Mouse (Mus musculus) heart, embryonic 11.5 days (tissue): ENCODE data around the gene Tpsg1. TPM values are rescaled to one million over a fixed set of nuclear protein-coding genes. Genes with fewer than 3 reads are reported as not detected.

Experiments
- ATAC-seq: fragments of 200-750 bp; cut with Nextera tagmentation; replicated peaks from 2 replicates; pipeline ENCODE4 v1.8.0; 2017; ENCODE audit warnings: moderate library complexity; ENCODE audit not compliant: insufficient number of reproducible peaks, low FRiP score, low TSS enrichment
- H3K27ac ChIP-seq: fragments of 300-500 bp; sonication (generic); 2 replicates; pipeline ENCODE4 v1.5.1; 2014; ENCODE audit warnings: mild to moderate bottlenecking, low read depth, low read length
- H3K27me3 ChIP-seq: fragments of 300-500 bp; sonication (generic); 2 replicates; pipeline ENCODE4 v1.6.1; 2014; ENCODE audit warnings: mild to moderate bottlenecking, low read length, mixed read lengths; ENCODE audit not compliant: control insufficient read depth, insufficient read depth
- H3K36me3 ChIP-seq: fragments of 300-500 bp; sonication (generic); 2 replicates; pipeline ENCODE4 v1.6.1; 2014; ENCODE audit warnings: mild to moderate bottlenecking, low read length, moderate library complexity, mixed read lengths; ENCODE audit not compliant: control insufficient read depth, insufficient read depth
- H3K4me1 ChIP-seq: fragments of 300-500 bp; sonication (generic); 2 replicates; pipeline ENCODE4 v1.6.1; 2014; ENCODE audit warnings: low read length; ENCODE audit not compliant: control insufficient read depth, insufficient read depth
- H3K4me2 ChIP-seq: fragments of 300-500 bp; sonication (generic); 2 replicates; pipeline ENCODE4 v1.6.1; 2014; ENCODE audit warnings: mild to moderate bottlenecking, moderate library complexity
- H3K4me3 ChIP-seq: fragments of 300-500 bp; sonication (generic); 2 replicates; pipeline ENCODE4 v1.5.1; 2014; ENCODE audit warnings: low read depth, low read length
- H3K9ac ChIP-seq: fragments of 300-500 bp; sonication (generic); 2 replicates; pipeline ENCODE4 v1.6.1; 2014; ENCODE audit warnings: mild to moderate bottlenecking, low read depth, low read length, moderate library complexity
- H3K9me3 ChIP-seq: fragments of 300-500 bp; sonication (generic); replicated peaks from 2 replicates; pipeline ENCODE4 v1.6.1; 2016; ENCODE audit warnings: low read length; ENCODE audit not compliant: control insufficient read depth
- WGBS: fragments of 180-500 bp; shearing (Covaris S2); extraction: QIAGEN DNeasy Blood & Tissue Kit; methylation state at CpG from one replicate; pipeline ENCODE4 v1.1.7; 2014; ENCODE audit not compliant: insufficient replicate concordance; 5-methylcytosine and 5-hydroxymethylcytosine counted together
- polyA plus RNA-seq: library from polyadenylated mRNA; unstranded; fragments of >200 nt; fragmentation: Nextera tagmentation; extraction: Ambion mirVana; gene quantifications from 2 replicates; pipeline ENCODE4 v1.2.1, GENCODE M21; 2014

The Tpsg1 gene
- polyA plus RNA-seq, 1 experiment from 2014 or later = 1.6 TPM

- Histone ChIP-seq H3K4me1 (peaks cover 48% of the 10 kb centered on the region), H3K27ac (no peak overlapping the region), H3K4me3 (no peak overlapping the region), H3K9me3 (no peaks in the 10 kb centered on the region), H3K9ac (no peak overlapping the region), H3K27me3 (no peaks in the 10 kb centered on the region), H3K36me3 (no peaks in the 10 kb centered on the region; the same call in 1 of the 2 replicates), H3K4me2 (no peak overlapping the region)
- WGBS = 45% methylated on average over 4 of the region's 4 CpGs
- no peak for ATAC-seq
These were observed 32.4 kb downstream of the Tpsg1 start for GRCm38 (mm10) chr17:25401491-25401890.

GRCm38 (mm10) chr17:25402224-25402623 lies 33.2 kb downstream of the Tpsg1 start:
- no peak overlapping the region for H3K4me2 ChIP-seq
- no peaks in the 10 kb centered on the region for H3K9me3 ChIP-seq
- H3K4me3 ChIP-seq = no peak overlapping the region
- no peak overlapping the region for H3K9ac ChIP-seq
- H3K4me1 ChIP-seq = peaks cover 56% of the 10 kb centered on the region
- no peaks in the 10 kb centered on the region for H3K27me3 ChIP-seq
- no peaks in the 10 kb centered on the region; the same call in 1 of the 2 replicates for H3K36me3 ChIP-seq
- WGBS = 85% methylated on average over 13 of the region's 13 CpGs
- H3K27ac ChIP-seq = no peak overlapping the region
- no peak for ATAC-seq

GRCm38 (mm10) chr17:25404190-25404589 lies 35.1 kb downstream of the Tpsg1 start:
- no peak overlapping the region for H3K27ac ChIP-seq

GRCm38 (mm10) chr17:25405224-25405895 lies 36.3 kb downstream of the Tpsg1 start:
- WGBS = 4% methylated on average over 10 of the region's 10 CpGs
- peak; percentile 54; the same call in 1 of the 2 replicates for ATAC-seq
- H3K4me1 ChIP-seq = peaks cover 64% of the 10 kb centered on the region
- peak overlapping the region; percentile 43; the same call in 1 of the 2 replicates for H3K9ac ChIP-seq
- no peak overlapping the region for H3K4me3 ChIP-seq
- peak overlapping the region; percentile 32 for H3K4me2 ChIP-seq
- no peaks in the 10 kb centered on the region for H3K36me3 ChIP-seq
- no peaks in the 10 kb centered on the region for H3K27me3 ChIP-seq
- H3K27ac ChIP-seq = peak overlapping the region; percentile 85
- H3K9me3 ChIP-seq = no peaks in the 10 kb centered on the region

More at GRCm38 (mm10) chr17:25404190-25404589, 35.1 kb downstream of the Tpsg1 start:
- no peak for ATAC-seq
- Histone ChIP-seq H3K4me3 (no peak overlapping the region), H3K9ac (no peak overlapping the region), H3K27me3 (no peaks in the 10 kb centered on the region), H3K4me2 (no peak overlapping the region), H3K9me3 (no peaks in the 10 kb centered on the region), H3K36me3 (no peaks in the 10 kb centered on the region), H3K4me1 (peaks cover 61% of the 10 kb centered on the region)
- WGBS = 39% methylated on average over 3 of the region's 3 CpGs

- Histone ChIP-seq H3K4me3 (no peak overlapping the region), H3K4me2 (peak overlapping the region; percentile 32), H3K4me1 (peaks cover 70% of the 10 kb centered on the region)
These were observed 37.0 kb downstream of the Tpsg1 start for GRCm38 (mm10) chr17:25406011-25406441.

GRCm38 (mm10) chr17:25407352-25407751 lies 38.3 kb downstream of the Tpsg1 start:
- Histone ChIP-seq H3K9me3 (no peaks in the 10 kb centered on the region), H3K9ac (no peak overlapping the region), H3K27ac (peak overlapping the region; percentile 85), H3K4me2 (no peak overlapping the region), H3K36me3 (no peaks in the 10 kb centered on the region), H3K4me3 (no peak overlapping the region), H3K4me1 (peaks cover 74% of the 10 kb centered on the region), H3K27me3 (no peaks in the 10 kb centered on the region)
- 77% methylated on average over 4 of the region's 4 CpGs for WGBS
- no peak for ATAC-seq

More at GRCm38 (mm10) chr17:25406011-25406441, 37.0 kb downstream of the Tpsg1 start:
- Histone ChIP-seq H3K36me3 (no peaks in the 10 kb centered on the region), H3K27me3 (no peaks in the 10 kb centered on the region), H3K9me3 (no peaks in the 10 kb centered on the region), H3K9ac (peak overlapping the region; percentile 43; the same call in 1 of the 2 replicates), H3K27ac (peak overlapping the region; percentile 85)
- 22% methylated on average over 6 of the region's 6 CpGs for WGBS
- ATAC-seq = no peak

GRCm38 (mm10) chr17:25408302-25408999 lies 39.4 kb downstream of the Tpsg1 start:
- peaks cover 74% of the 10 kb centered on the region for H3K4me1 ChIP-seq
- H3K27ac ChIP-seq = peak overlapping the region; percentile 50; the same call in 1 of the 2 replicates
- no peak overlapping the region for H3K4me2 ChIP-seq
- H3K9me3 ChIP-seq = no peaks in the 10 kb centered on the region
- 68% methylated on average over 7 of the region's 7 CpGs for WGBS
- H3K9ac ChIP-seq = no peak overlapping the region
- H3K36me3 ChIP-seq = no peaks in the 10 kb centered on the region
- no peak for ATAC-seq
- H3K27me3 ChIP-seq = no peaks in the 10 kb centered on the region
- no peak overlapping the region for H3K4me3 ChIP-seq

GRCm38 (mm10) chr17:25409621-25410020 lies 40.5 kb downstream of the Tpsg1 start:
- H3K4me2 ChIP-seq = peak overlapping the region; percentile 31
- H3K4me3 ChIP-seq = no peak overlapping the region
- 79% methylated on average over 7 of the region's 7 CpGs for WGBS
- H3K27ac ChIP-seq = peak overlapping the region; percentile 82
- H3K27me3 ChIP-seq = no peaks in the 10 kb centered on the region
- H3K36me3 ChIP-seq = no peaks in the 10 kb centered on the region
- H3K4me1 ChIP-seq = peaks cover 74% of the 10 kb centered on the region
- H3K9me3 ChIP-seq = no peaks in the 10 kb centered on the region
- no peak for ATAC-seq
- H3K9ac ChIP-seq = peak overlapping the region; percentile 52; the same call in 1 of the 2 replicates
